Mouse (Mus musculus) midbrain, embryonic 16.5 days (tissue): ENCODE measurements around the gene Dnase1l3. TPM values are rescaled to one million over a fixed set of nuclear protein-coding genes. Genes with fewer than 3 reads are reported as not detected.

Experiments used
- ATAC-seq: fragments of 200-750 bp; cut with Nextera tagmentation; 2 replicates; pipeline ENCODE4 v1.8.0; 2017; ENCODE audit warnings: moderate TSS enrichment
- H3K27ac ChIP-seq: fragments of 300-500 bp; sonication (generic); 2 replicates; pipeline ENCODE4 v1.5.1; 2014; ENCODE audit warnings: mild to moderate bottlenecking, low read length, mixed read lengths
- H3K27me3 ChIP-seq: fragments of 300-500 bp; sonication (generic); 2 replicates; pipeline ENCODE4 v1.6.1; 2014; ENCODE audit warnings: low read depth, low read length, mixed read lengths; ENCODE audit not compliant: control insufficient read depth, insufficient read depth
- H3K36me3 ChIP-seq: fragments of 300-500 bp; sonication (generic); 2 replicates; pipeline ENCODE4 v1.6.1; 2014; ENCODE audit warnings: mild to moderate bottlenecking, low read length, moderate library complexity, mixed read lengths; ENCODE audit not compliant: control insufficient read depth, insufficient read depth
- H3K4me1 ChIP-seq: fragments of 300-500 bp; sonication (generic); 2 replicates; pipeline ENCODE4 v1.6.1; 2014; ENCODE audit warnings: mild to moderate bottlenecking, low read length, mixed read lengths; ENCODE audit not compliant: control insufficient read depth, insufficient read depth
- H3K4me2 ChIP-seq: fragments of 300-500 bp; sonication (generic); 2 replicates; pipeline ENCODE4 v1.6.1; 2014; ENCODE audit warnings: mild to moderate bottlenecking, low read length, mixed read lengths
- H3K4me3 ChIP-seq: fragments of 300-500 bp; sonication (generic); 2 replicates; pipeline ENCODE4 v1.5.1; 2014; ENCODE audit warnings: low read depth, mild to moderate bottlenecking, low read length, moderate library complexity, mixed read lengths
- H3K9ac ChIP-seq: fragments of 300-500 bp; sonication (generic); 2 replicates; pipeline ENCODE4 v1.6.1; 2014; ENCODE audit warnings: low read depth, low read length, mixed read lengths
- H3K9me3 ChIP-seq: fragments of 300-500 bp; sonication (generic); replicated peaks from 2 replicates; pipeline ENCODE4 v1.6.1; 2014; ENCODE audit warnings: mild to moderate bottlenecking, low read length, mixed read lengths; ENCODE audit not compliant: control insufficient read depth, poor library complexity, severe bottlenecking
- WGBS: fragments of 180-500 bp; shearing (Covaris S2); extraction: QIAGEN DNeasy Blood & Tissue Kit; methylation state at CpG from one replicate; pipeline ENCODE4 v1.1.7; 2014; 5-methylcytosine and 5-hydroxymethylcytosine counted together
- polyA plus RNA-seq: library from polyadenylated mRNA; unstranded; fragments of >200 nt; fragmentation: Nextera tagmentation; extraction: Ambion mirVana; gene quantifications from 2 replicates; pipeline ENCODE4 v1.2.1, GENCODE M21; 2015

Dnase1l3 gene
- polyA plus RNA-seq, 1 experiment from 2014 or later = 0.04 TPM

DNA sequence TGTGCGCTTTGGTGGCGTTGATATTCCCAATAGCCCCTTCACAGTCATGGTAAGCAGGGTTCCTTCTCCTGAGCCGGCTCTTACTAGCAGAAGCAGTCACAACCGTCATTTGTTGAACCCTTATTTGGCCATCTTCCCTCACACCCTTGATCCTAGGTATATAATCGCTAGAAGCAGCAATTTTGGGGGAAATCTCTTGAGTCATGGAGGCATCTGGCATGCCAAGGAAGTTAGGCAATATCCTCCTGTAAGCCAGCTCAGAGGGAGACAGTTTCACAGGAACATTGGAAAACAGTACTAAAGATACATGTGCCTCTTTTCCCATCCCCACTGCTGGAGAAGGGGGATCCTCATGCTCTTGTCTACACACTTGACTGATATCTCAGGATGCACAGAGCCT is 75.1 kb downstream of the Dnase1l3 start:
- no peaks in the 10 kb centered on the region for H3K27me3 ChIP-seq
- H3K36me3 ChIP-seq = peaks cover 46% of the 10 kb centered on the region
- 97% methylated on average over 5 of the region's 5 CpGs for WGBS
- no peak overlapping the region for H3K4me2 ChIP-seq
- no peak for ATAC-seq
- H3K9me3 ChIP-seq = no peaks in the 10 kb centered on the region
- no peak overlapping the region for H3K27ac ChIP-seq
- no peak overlapping the region for H3K9ac ChIP-seq
- no peaks in the 10 kb centered on the region for H3K4me1 ChIP-seq
- no peak overlapping the region for H3K4me3 ChIP-seq

DNA sequence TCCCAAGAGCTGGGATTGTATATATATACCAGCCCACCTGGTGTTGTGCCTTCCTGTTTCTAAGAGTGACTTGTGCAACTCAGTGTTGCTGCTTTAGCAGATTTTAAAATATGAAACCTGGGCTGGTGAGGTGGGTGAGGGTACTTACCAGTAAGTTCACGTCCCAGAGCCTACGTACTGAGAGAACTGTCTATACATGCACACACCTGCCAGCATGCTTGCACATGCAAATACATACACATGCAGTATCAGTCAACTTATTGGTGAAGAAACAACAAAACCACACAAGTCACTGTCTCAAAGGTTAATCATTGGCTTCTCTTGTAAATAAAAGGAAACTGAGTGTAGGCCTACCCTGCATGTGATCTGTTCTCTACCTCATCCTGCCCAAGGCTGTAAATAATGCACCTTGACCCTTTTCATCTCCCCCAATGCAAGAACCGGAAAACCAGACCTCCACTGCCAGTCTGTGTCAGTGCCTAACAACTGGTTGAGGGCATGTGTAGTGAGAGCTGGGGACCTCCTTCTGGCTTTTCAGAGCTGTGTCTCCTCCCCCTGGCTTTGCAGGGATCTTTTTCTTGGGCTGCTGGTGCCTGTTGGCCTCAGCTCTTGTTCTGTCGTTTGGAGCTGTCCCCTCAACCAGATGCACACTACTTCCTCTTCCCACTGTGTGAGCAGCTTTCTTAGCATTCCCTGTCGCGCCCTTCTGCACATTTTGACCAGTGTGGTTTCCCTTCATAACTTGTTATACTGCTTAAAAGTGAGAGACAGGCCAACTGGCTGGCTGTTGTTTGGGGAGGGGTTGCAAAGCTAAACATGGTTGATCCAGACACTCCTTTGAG is 76.0 kb downstream of the Dnase1l3 start:
- H3K27ac ChIP-seq = no peak overlapping the region
- H3K27me3 ChIP-seq = no peaks in the 10 kb centered on the region
- peaks cover 42% of the 10 kb centered on the region for H3K36me3 ChIP-seq
- no peaks in the 10 kb centered on the region for H3K4me1 ChIP-seq
- no peak overlapping the region for H3K4me2 ChIP-seq
- no peak for ATAC-seq
- H3K9ac ChIP-seq = no peak overlapping the region
- WGBS = 82% methylated on average over 6 of the region's 6 CpGs
- H3K9me3 ChIP-seq = no peaks in the 10 kb centered on the region
- no peak overlapping the region for H3K4me3 ChIP-seq

Other genes starting within 250 kb of the Dnase1l3 start
- gene Gm26661, start 203.0 kb downstream of the Dnase1l3 start, polyA plus RNA-seq = 0.68 and 1.2 TPM in 2 replicates
- gene Flnb, start 176.6 kb downstream of the Dnase1l3 start, polyA plus RNA-seq = 7.0 and 12.4 TPM in 2 replicates
- 0.48 and 0.99 TPM in 2 replicates for gene Gm45521, start 37.3 kb downstream of the Dnase1l3 start, polyA plus RNA-seq
- gene Abhd6, start 8.3 kb upstream of the Dnase1l3 start, polyA plus RNA-seq = 42.8 and 42.9 TPM in 2 replicates
- gene Rpp14, start 85.8 kb upstream of the Dnase1l3 start, polyA plus RNA-seq = 42.8 and 46.7 TPM in 2 replicates
- gene Pxk, start 103.6 kb upstream of the Dnase1l3 start, polyA plus RNA-seq = 68.8 and 73.2 TPM in 2 replicates
- gene Pdhb, start 178.5 kb upstream of the Dnase1l3 start, polyA plus RNA-seq = 255 and 256 TPM in 2 replicates
- gene Kctd6, start 219.6 kb upstream of the Dnase1l3 start, polyA plus RNA-seq = 7.2 and 9.5 TPM in 2 replicates